Mouse (Mus musculus): Measurements from ENCODE around the gene Olfr635. TPM values are rescaled to one million over a fixed set of nuclear protein-coding genes. Genes with fewer than 3 reads are reported as not detected.

The Olfr635 gene
- 0.03 TPM for polyA plus RNA-seq (2014; fragmentation: Illumina TruSeq; extraction: RNeasy Lipid Tissue Mini Kit (QIAGEN cat#74804); ENCODE audit: low read depth, low replicate concordance)

GRCm38 (mm10) chr7:103970852-103971251 is at the start of gene Olfr635:
Olfr635 (plus strand) TSS chr7:103971152.

GRCm38 (mm10) chr7:103928525-103928924 is 42.4 kb upstream of the Olfr635 start, which contains the start of gene Olfr631:
Olfr631 (plus strand) TSS chr7:103928825.

GRCm38 (mm10) chr7:103934264-103934663 is 36.7 kb upstream of the Olfr635 start, which contains the start of gene Olfr632:
Olfr632 (plus strand) TSS chr7:103934347.

GRCm38 (mm10) chr7:103944137-103944536 is 26.8 kb upstream of the Olfr635 start, which contains the start of gene Olfr633:
Olfr633 (plus strand) TSS chr7:103944437.

GRCm38 (mm10) chr7:103998446-103998845 is 27.5 kb downstream of the Olfr635 start, which contains the start of gene Olfr638:
Olfr638 (plus strand) TSS chr7:103998746.

GRCm38 (mm10) chr7:104017203-104017602 is 46.3 kb downstream of the Olfr635 start, which contains the start of gene Olfr639:
Olfr639 (minus strand) TSS chr7:104017303.

GRCm38 (mm10) chr7:104025473-104025872 is 54.5 kb downstream of the Olfr635 start, which contains the start of gene Olfr640:
Olfr640 (minus strand) TSS chr7:104025573.

GRCm38 (mm10) chr7:104035145-104035544 is 64.2 kb downstream of the Olfr635 start, which contains the start of gene Olfr641:
Olfr641 (plus strand) TSS chr7:104035445.

Other genes starting within 250 kb of the Olfr635 start
- not detected for gene Olfr628, start 240.8 kb upstream of the Olfr635 start, polyA plus RNA-seq (2014; fragmentation: Illumina TruSeq; extraction: RNeasy Lipid Tissue Mini Kit (QIAGEN cat#74804); ENCODE audit: low read depth, low replicate concordance)
- not detected for gene Olfr629, start 226.2 kb upstream of the Olfr635 start, polyA plus RNA-seq (2014; fragmentation: Illumina TruSeq; extraction: RNeasy Lipid Tissue Mini Kit (QIAGEN cat#74804); ENCODE audit: low read depth, low replicate concordance)
- not detected for gene Olfr630, start 213.8 kb upstream of the Olfr635 start, polyA plus RNA-seq (2014; fragmentation: Illumina TruSeq; extraction: RNeasy Lipid Tissue Mini Kit (QIAGEN cat#74804); ENCODE audit: low read depth, low replicate concordance)
- not detected for gene Olfr69, start 199.6 kb upstream of the Olfr635 start, polyA plus RNA-seq (2014; fragmentation: Illumina TruSeq; extraction: RNeasy Lipid Tissue Mini Kit (QIAGEN cat#74804); ENCODE audit: low read depth, low replicate concordance)
- gene Olfr68, start 191.5 kb upstream of the Olfr635 start, polyA plus RNA-seq (2014; fragmentation: Illumina TruSeq; extraction: RNeasy Lipid Tissue Mini Kit (QIAGEN cat#74804); ENCODE audit: low read depth, low replicate concordance) = not detected
- gene Olfr67, start 179.3 kb upstream of the Olfr635 start, polyA plus RNA-seq (2014; fragmentation: Illumina TruSeq; extraction: RNeasy Lipid Tissue Mini Kit (QIAGEN cat#74804); ENCODE audit: low read depth, low replicate concordance) = not detected
- 0.62 TPM for gene Hbb-bt, start 157.2 kb upstream of the Olfr635 start, polyA plus RNA-seq (2014; fragmentation: Illumina TruSeq; extraction: RNeasy Lipid Tissue Mini Kit (QIAGEN cat#74804); ENCODE audit: low read depth, low replicate concordance)
- 9.6 TPM for gene Hbb-bs, start 143.1 kb upstream of the Olfr635 start, polyA plus RNA-seq (2014; fragmentation: Illumina TruSeq; extraction: RNeasy Lipid Tissue Mini Kit (QIAGEN cat#74804); ENCODE audit: low read depth, low replicate concordance)
- gene Hbb-bh2, start 130.6 kb upstream of the Olfr635 start, polyA plus RNA-seq (2014; fragmentation: Illumina TruSeq; extraction: RNeasy Lipid Tissue Mini Kit (QIAGEN cat#74804); ENCODE audit: low read depth, low replicate concordance) = not detected
- not detected for gene Hbb-bh1, start 128.0 kb upstream of the Olfr635 start, polyA plus RNA-seq (2014; fragmentation: Illumina TruSeq; extraction: RNeasy Lipid Tissue Mini Kit (QIAGEN cat#74804); ENCODE audit: low read depth, low replicate concordance)
- gene Hbb-y, start 117.9 kb upstream of the Olfr635 start, polyA plus RNA-seq (2014; fragmentation: Illumina TruSeq; extraction: RNeasy Lipid Tissue Mini Kit (QIAGEN cat#74804); ENCODE audit: low read depth, low replicate concordance) = not detected
- gene Olfr66, start 84.9 kb upstream of the Olfr635 start, polyA plus RNA-seq (2014; fragmentation: Illumina TruSeq; extraction: RNeasy Lipid Tissue Mini Kit (QIAGEN cat#74804); ENCODE audit: low read depth, low replicate concordance) = not detected
- not detected for gene Olfr64, start 76.7 kb upstream of the Olfr635 start, polyA plus RNA-seq (2014; fragmentation: Illumina TruSeq; extraction: RNeasy Lipid Tissue Mini Kit (QIAGEN cat#74804); ENCODE audit: low read depth, low replicate concordance)
- gene Olfr65, start 67.7 kb upstream of the Olfr635 start, polyA plus RNA-seq (2014; fragmentation: Illumina TruSeq; extraction: RNeasy Lipid Tissue Mini Kit (QIAGEN cat#74804); ENCODE audit: low read depth, low replicate concordance) = not detected
- gene Olfr631, start 42.3 kb upstream of the Olfr635 start, polyA plus RNA-seq (2014; fragmentation: Illumina TruSeq; extraction: RNeasy Lipid Tissue Mini Kit (QIAGEN cat#74804); ENCODE audit: low read depth, low replicate concordance) = not detected
- gene Olfr632, start 36.8 kb upstream of the Olfr635 start, polyA plus RNA-seq (2014; fragmentation: Illumina TruSeq; extraction: RNeasy Lipid Tissue Mini Kit (QIAGEN cat#74804); ENCODE audit: low read depth, low replicate concordance) = not detected
- gene Olfr633, start 26.7 kb upstream of the Olfr635 start, polyA plus RNA-seq (2014; fragmentation: Illumina TruSeq; extraction: RNeasy Lipid Tissue Mini Kit (QIAGEN cat#74804); ENCODE audit: low read depth, low replicate concordance) = not detected
- gene Olfr638, start 27.6 kb downstream of the Olfr635 start, polyA plus RNA-seq (2014; fragmentation: Illumina TruSeq; extraction: RNeasy Lipid Tissue Mini Kit (QIAGEN cat#74804); ENCODE audit: low read depth, low replicate concordance) = not detected
- gene Olfr639, start 46.2 kb downstream of the Olfr635 start, polyA plus RNA-seq (2014; fragmentation: Illumina TruSeq; extraction: RNeasy Lipid Tissue Mini Kit (QIAGEN cat#74804); ENCODE audit: low read depth, low replicate concordance) = 0.07 TPM
- gene Olfr640, start 54.4 kb downstream of the Olfr635 start, polyA plus RNA-seq (2014; fragmentation: Illumina TruSeq; extraction: RNeasy Lipid Tissue Mini Kit (QIAGEN cat#74804); ENCODE audit: low read depth, low replicate concordance) = not detected
- not detected for gene Olfr641, start 64.3 kb downstream of the Olfr635 start, polyA plus RNA-seq (2014; fragmentation: Illumina TruSeq; extraction: RNeasy Lipid Tissue Mini Kit (QIAGEN cat#74804); ENCODE audit: low read depth, low replicate concordance)
- gene Olfr642, start 81.5 kb downstream of the Olfr635 start, polyA plus RNA-seq (2014; fragmentation: Illumina TruSeq; extraction: RNeasy Lipid Tissue Mini Kit (QIAGEN cat#74804); ENCODE audit: low read depth, low replicate concordance) = 0.13 TPM
- 0.67 TPM for gene 4930516K23Rik, start 90.3 kb downstream of the Olfr635 start, polyA plus RNA-seq (2014; fragmentation: Illumina TruSeq; extraction: RNeasy Lipid Tissue Mini Kit (QIAGEN cat#74804); ENCODE audit: low read depth, low replicate concordance)
- not detected for gene Olfr644, start 100.7 kb downstream of the Olfr635 start, polyA plus RNA-seq (2014; fragmentation: Illumina TruSeq; extraction: RNeasy Lipid Tissue Mini Kit (QIAGEN cat#74804); ENCODE audit: low read depth, low replicate concordance)
- gene Olfr645, start 114.3 kb downstream of the Olfr635 start, polyA plus RNA-seq (2014; fragmentation: Illumina TruSeq; extraction: RNeasy Lipid Tissue Mini Kit (QIAGEN cat#74804); ENCODE audit: low read depth, low replicate concordance) = 0.07 TPM
- not detected for gene Olfr646, start 133.7 kb downstream of the Olfr635 start, polyA plus RNA-seq (2014; fragmentation: Illumina TruSeq; extraction: RNeasy Lipid Tissue Mini Kit (QIAGEN cat#74804); ENCODE audit: low read depth, low replicate concordance)
- 11.9 TPM for gene Ubqln5, start 158.7 kb downstream of the Olfr635 start, polyA plus RNA-seq (2014; fragmentation: Illumina TruSeq; extraction: RNeasy Lipid Tissue Mini Kit (QIAGEN cat#74804); ENCODE audit: low read depth, low replicate concordance)
- gene Olfr643, start 166.3 kb downstream of the Olfr635 start, polyA plus RNA-seq (2014; fragmentation: Illumina TruSeq; extraction: RNeasy Lipid Tissue Mini Kit (QIAGEN cat#74804); ENCODE audit: low read depth, low replicate concordance) = 0.60 TPM
- gene Ubqln3, start 172.1 kb downstream of the Olfr635 start, polyA plus RNA-seq (2014; fragmentation: Illumina TruSeq; extraction: RNeasy Lipid Tissue Mini Kit (QIAGEN cat#74804); ENCODE audit: low read depth, low replicate concordance) = 409 TPM
- 353 TPM for gene Ubqlnl, start 179.4 kb downstream of the Olfr635 start, polyA plus RNA-seq (2014; fragmentation: Illumina TruSeq; extraction: RNeasy Lipid Tissue Mini Kit (QIAGEN cat#74804); ENCODE audit: low read depth, low replicate concordance)
- not detected for gene Olfm5, start 193.7 kb downstream of the Olfr635 start, polyA plus RNA-seq (2014; fragmentation: Illumina TruSeq; extraction: RNeasy Lipid Tissue Mini Kit (QIAGEN cat#74804); ENCODE audit: low read depth, low replicate concordance)
- gene Olfr648, start 212.2 kb downstream of the Olfr635 start, polyA plus RNA-seq (2014; fragmentation: Illumina TruSeq; extraction: RNeasy Lipid Tissue Mini Kit (QIAGEN cat#74804); ENCODE audit: low read depth, low replicate concordance) = 0.17 TPM
- not detected for gene Olfr649, start 224.8 kb downstream of the Olfr635 start, polyA plus RNA-seq (2014; fragmentation: Illumina TruSeq; extraction: RNeasy Lipid Tissue Mini Kit (QIAGEN cat#74804); ENCODE audit: low read depth, low replicate concordance)
- 4.9 TPM for gene Trim6, start 247.6 kb downstream of the Olfr635 start, polyA plus RNA-seq (2014; fragmentation: Illumina TruSeq; extraction: RNeasy Lipid Tissue Mini Kit (QIAGEN cat#74804); ENCODE audit: low read depth, low replicate concordance)